Mouse (Mus musculus) lung, embryonic 16.5 days (tissue): ENCODE data around the gene Top3a. TPM values are rescaled to one million over a fixed set of nuclear protein-coding genes. Genes with fewer than 3 reads are reported as not detected.

Source experiments
- ATAC-seq: fragments of 200-750 bp; cut with Nextera tagmentation; 2 replicates; pipeline ENCODE4 v1.8.0; 2017; ENCODE audit warnings: low read depth, mild to moderate bottlenecking, moderate library complexity
- H3K27ac ChIP-seq: fragments of 300-500 bp; sonication (generic); 2 replicates; pipeline ENCODE4 v1.5.1; 2014; ENCODE audit warnings: mild to moderate bottlenecking, control low read depth, low read length
- H3K27me3 ChIP-seq: fragments of 300-500 bp; sonication (generic); 2 replicates; pipeline ENCODE4 v1.6.1; 2014; ENCODE audit warnings: low read depth, low read length, mixed read lengths; ENCODE audit not compliant: control insufficient read depth, insufficient read depth
- H3K36me3 ChIP-seq: fragments of 300-500 bp; sonication (generic); 2 replicates; pipeline ENCODE4 v1.6.1; 2014; ENCODE audit warnings: low read length; ENCODE audit not compliant: control insufficient read depth, insufficient read depth
- H3K4me1 ChIP-seq: fragments of 300-500 bp; sonication (generic); replicated peaks from 2 replicates; pipeline ENCODE4 v1.6.1; 2014; ENCODE audit warnings: low read length, mixed read lengths; ENCODE audit not compliant: control insufficient read depth, insufficient read depth
- H3K4me2 ChIP-seq: fragments of 300-500 bp; sonication (generic); 2 replicates; pipeline ENCODE4 v1.6.1; 2014; ENCODE audit warnings: low read depth, low read length, control low read depth
- H3K4me3 ChIP-seq: fragments of 300-500 bp; sonication (generic); 2 replicates; pipeline ENCODE4 v1.5.1; 2014; ENCODE audit warnings: mild to moderate bottlenecking, low read length, control low read depth
- H3K9ac ChIP-seq: fragments of 300-500 bp; sonication (generic); 2 replicates; pipeline ENCODE4 v1.6.1; 2014; ENCODE audit warnings: low read length, control low read depth
- H3K9me3 ChIP-seq: fragments of 300-500 bp; sonication (generic); 2 replicates; pipeline ENCODE4 v1.6.1; 2016; ENCODE audit warnings: low read length; ENCODE audit not compliant: control insufficient read depth
- WGBS: fragments of 180-500 bp; shearing (Covaris S2); extraction: QIAGEN DNeasy Blood & Tissue Kit; methylation state at CpG from one replicate; pipeline ENCODE4 v1.1.7; 2014; 5-methylcytosine and 5-hydroxymethylcytosine counted together
- polyA plus RNA-seq: library from polyadenylated mRNA; unstranded; fragments of >200 nt; fragmentation: Nextera tagmentation; extraction: Ambion mirVana; gene quantifications from 2 replicates; pipeline ENCODE4 v1.2.1, GENCODE M21; 2015

Gene Top3a
- polyA plus RNA-seq, 1 experiment from 2014 or later: 17.3 TPM

- Histone ChIP-seq H3K4me3 (peak overlapping the region; percentile 82), H3K27ac (peak overlapping the region; percentile 89), H3K4me1 (peaks cover 63% of the 10 kb centered on the region), H3K9ac (peak overlapping the region; percentile 85), H3K4me2 (peak overlapping the region; percentile 77), H3K9me3 (no peaks in the 10 kb centered on the region), H3K27me3 (no peaks in the 10 kb centered on the region), H3K36me3 (no peaks in the 10 kb centered on the region)
- no peak for ATAC-seq
- 23% methylated on average over 16 of the region's 16 CpGs for WGBS
Measured at GRCm38 (mm10) chr11:60777801-60778370, 721 bp upstream of the Top3a start.

GRCm38 (mm10) chr11:60776107-60776828 is 897 bp downstream of the Top3a start:
- H3K9ac ChIP-seq: peak overlapping the region; percentile 85
- peak overlapping the region; percentile 82 for H3K4me3 ChIP-seq
- peak overlapping the region; percentile 75 for H3K4me2 ChIP-seq
- no peaks in the 10 kb centered on the region for H3K36me3 ChIP-seq
- 2% methylated on average over 17 of the region's 17 CpGs for WGBS
- no peaks in the 10 kb centered on the region for H3K27me3 ChIP-seq
- ATAC-seq: no peak
- no peaks in the 10 kb centered on the region for H3K9me3 ChIP-seq
- H3K4me1 ChIP-seq: peaks cover 53% of the 10 kb centered on the region
- H3K27ac ChIP-seq: peak overlapping the region; percentile 89

GRCm38 (mm10) chr11:60775578-60775977 is 1.6 kb downstream of the Top3a start:
- Histone ChIP-seq H3K27ac (no peak overlapping the region), H3K9me3 (no peaks in the 10 kb centered on the region), H3K9ac (peak overlapping the region; percentile 40; the same call in 1 of the 2 replicates), H3K27me3 (no peaks in the 10 kb centered on the region), H3K4me1 (peaks cover 47% of the 10 kb centered on the region), H3K36me3 (no peaks in the 10 kb centered on the region), H3K4me2 (peak overlapping the region; percentile 75), H3K4me3 (peak overlapping the region; percentile 82)
- WGBS: 33% methylated on average over 6 of the region's 6 CpGs
- no peak for ATAC-seq

GRCm38 (mm10) chr11:60774841-60775240 is 2.3 kb downstream of the Top3a start:
- no peaks in the 10 kb centered on the region for H3K27me3 ChIP-seq
- 17% methylated on average over 1 of the region's 1 CpGs for WGBS
- peak overlapping the region; percentile 75 for H3K4me2 ChIP-seq

GRCm38 (mm10) chr11:60774158-60774689 is 2.9 kb downstream of the Top3a start:
- Histone ChIP-seq H3K9ac (no peak overlapping the region), H3K36me3 (no peaks in the 10 kb centered on the region), H3K27ac (no peak overlapping the region), H3K4me1 (peaks cover 33% of the 10 kb centered on the region), H3K27me3 (no peaks in the 10 kb centered on the region), H3K4me3 (no peak overlapping the region), H3K9me3 (no peaks in the 10 kb centered on the region), H3K4me2 (no peak overlapping the region)
- ATAC-seq: no peak
- 84% methylated on average over 3 of the region's 3 CpGs for WGBS

More at GRCm38 (mm10) chr11:60774841-60775240, 2.3 kb downstream of the Top3a start:
- no peaks in the 10 kb centered on the region for H3K9me3 ChIP-seq
- no peak for ATAC-seq
- peak overlapping the region; percentile 12; the same call in 1 of the 2 replicates for H3K27ac ChIP-seq
- H3K4me1 ChIP-seq: peaks cover 39% of the 10 kb centered on the region
- 0 out of 2 replicates have a peak overlapping the region, but pooled peaks have one; percentile 40 for H3K9ac ChIP-seq
- H3K36me3 ChIP-seq: no peaks in the 10 kb centered on the region
- no peak overlapping the region; the same call in none of the 2 replicates for H3K4me3 ChIP-seq

GRCm38 (mm10) chr11:60772161-60772560 is 5.0 kb downstream of the Top3a start:
- Histone ChIP-seq H3K27ac (no peak overlapping the region), H3K27me3 (no peaks in the 10 kb centered on the region), H3K4me2 (no peak overlapping the region), H3K36me3 (no peaks in the 10 kb centered on the region), H3K4me1 (peaks cover 20% of the 10 kb centered on the region), H3K4me3 (no peak overlapping the region), H3K9ac (no peak overlapping the region), H3K9me3 (no peaks in the 10 kb centered on the region)
- 78% methylated on average over 4 of the region's 4 CpGs for WGBS
- no peak for ATAC-seq

- Histone ChIP-seq H3K4me1 (peaks cover 15% of the 10 kb centered on the region), H3K27ac (no peak overlapping the region), H3K36me3 (no peaks in the 10 kb centered on the region), H3K4me2 (no peak overlapping the region), H3K9ac (no peak overlapping the region), H3K4me3 (no peak overlapping the region), H3K9me3 (no peaks in the 10 kb centered on the region), H3K27me3 (no peaks in the 10 kb centered on the region)
- ATAC-seq: no peak
- 87% methylated on average over 3 of the region's 3 CpGs for WGBS
Measured at GRCm38 (mm10) chr11:60770776-60771175, 6.4 kb downstream of the Top3a start.

- no peaks in the 10 kb centered on the region for H3K27me3 ChIP-seq
- H3K4me3 ChIP-seq: no peak overlapping the region
- H3K9me3 ChIP-seq: no peaks in the 10 kb centered on the region
- H3K36me3 ChIP-seq: no peaks in the 10 kb centered on the region
- H3K27ac ChIP-seq: no peak overlapping the region
- ATAC-seq: no peak
- WGBS: 71% methylated on average over 2 of the region's 2 CpGs
- H3K4me2 ChIP-seq: no peak overlapping the region
- H3K9ac ChIP-seq: no peak overlapping the region
- H3K4me1 ChIP-seq: peaks cover 3% of the 10 kb centered on the region; the same call in 1 of the 2 replicates
Measured at GRCm38 (mm10) chr11:60769322-60769721, 7.8 kb downstream of the Top3a start.

- ATAC-seq: no peak
- H3K9ac ChIP-seq: no peak overlapping the region
- H3K4me1 ChIP-seq: no peaks in the 10 kb centered on the region
- H3K36me3 ChIP-seq: peaks cover under 1% of the 10 kb centered on the region; the same call in 1 of the 2 replicates
- no peak overlapping the region for H3K27ac ChIP-seq
- 79% methylated on average over 4 of the region's 4 CpGs for WGBS
- no peaks in the 10 kb centered on the region for H3K9me3 ChIP-seq
- no peaks in the 10 kb centered on the region for H3K27me3 ChIP-seq
- no peak overlapping the region for H3K4me3 ChIP-seq
- H3K4me2 ChIP-seq: no peak overlapping the region
Measured at GRCm38 (mm10) chr11:60766969-60767368, 10.2 kb downstream of the Top3a start.
